Mouse (Mus musculus) heart, postnatal 0 days (tissue): ENCODE data around the gene F830045P16Rik.

ENCODE experiments used
- CTCF ChIP-seq: IDR thresholded peaks from 2 replicates; pipeline ENCODE4 v1.5.1; 2016; ENCODE audit warnings: antibody characterized with exemption, control low read depth, low read depth
- EP300 ChIP-seq: IDR thresholded peaks from 2 replicates; pipeline ENCODE4 v1.6.1; 2016; ENCODE audit warnings: antibody characterized with exemption, low read depth

DNA sequence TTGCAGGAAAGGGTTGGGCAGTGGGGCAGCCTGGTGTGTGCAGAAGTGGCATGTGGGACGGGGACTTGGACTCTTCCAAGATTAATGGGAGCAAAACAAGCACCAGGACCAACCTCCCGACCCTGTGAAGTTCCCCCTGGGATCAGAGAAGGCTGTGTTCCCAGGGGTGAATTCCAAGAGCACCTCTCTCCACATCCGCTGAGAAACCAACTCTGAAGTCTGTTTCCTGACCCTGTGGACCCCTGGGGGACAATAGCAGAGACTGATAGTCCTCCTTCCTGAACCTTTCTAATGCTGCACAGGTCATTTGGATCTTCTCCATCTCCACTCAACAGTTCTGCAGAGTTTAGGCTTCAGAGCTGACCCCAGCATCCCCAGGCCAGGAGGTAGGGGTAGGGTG is 45.4 kb upstream of the F830045P16Rik start:
- TF ChIP-seq CTCF (no peak), EP300 (no peak)
